Mouse (Mus musculus) ES-Bruce4 (cell line): Measurements from ENCODE around the gene Rnf17.

Source experiments
- CTCF ChIP-seq: IDR thresholded peaks from one replicate; pipeline ENCODE4 v1.8.1; 2011; ENCODE audit warnings: low read depth, low read length
- EP300 ChIP-seq: IDR thresholded peaks from 2 replicates; pipeline ENCODE4 v1.6.1; 2011; ENCODE audit warnings: low read depth, low read length; ENCODE audit not compliant: insufficient read depth

GRCm38 (mm10) chr14:56356196-56356595 is 46.2 kb upstream of the Rnf17 start:
- TF ChIP-seq EP300 (no peak), CTCF (no peak)
